Mouse (Mus musculus) liver, postnatal 0 days (tissue): ENCODE results near the gene Tank.

Source experiments
- CTCF ChIP-seq: sonication (generic); IDR thresholded peaks from 2 replicates; pipeline ENCODE4 v1.5.1; 2016; ENCODE audit warnings: antibody characterized with exemption, low read depth
- EP300 ChIP-seq: IDR thresholded peaks from 2 replicates; pipeline ENCODE4 v1.6.1; 2016; ENCODE audit warnings: antibody characterized with exemption, low read depth, mild to moderate bottlenecking

- no peak for TF ChIP-seq CTCF
- TF ChIP-seq EP300 = no peak
Measured at GRCm38 (mm10) chr2:61623996-61624395, 45.6 kb downstream of the Tank start.
